Mouse (Mus musculus) G1E (cell line): Measurements from ENCODE around the gene Iqgap1.

ENCODE experiments used
- CTCF ChIP-seq: IDR thresholded peaks from 2 replicates; pipeline ENCODE4 v1.5.1; 2012; ENCODE audit warnings: low read depth, low read length, inconsistent platforms, mixed read lengths
- GATA1 ChIP-seq: IDR thresholded peaks from 2 replicates; pipeline ENCODE4 v1.6.1; 2012; ENCODE audit warnings: borderline replicate concordance, low read length, inconsistent platforms, mixed read lengths
- POLR2AphosphoS5 ChIP-seq: IDR thresholded peaks from 2 replicates; pipeline ENCODE4 v1.6.1; 2012; ENCODE audit warnings: low read depth, low read length, inconsistent platforms; ENCODE audit not compliant: insufficient replicate concordance
- TAL1 ChIP-seq: conservative IDR thresholded peaks from 2 replicates; pipeline ENCODE4 v1.6.1; 2012; ENCODE audit warnings: low read depth, low read length, inconsistent platforms, mixed read lengths

DNA sequence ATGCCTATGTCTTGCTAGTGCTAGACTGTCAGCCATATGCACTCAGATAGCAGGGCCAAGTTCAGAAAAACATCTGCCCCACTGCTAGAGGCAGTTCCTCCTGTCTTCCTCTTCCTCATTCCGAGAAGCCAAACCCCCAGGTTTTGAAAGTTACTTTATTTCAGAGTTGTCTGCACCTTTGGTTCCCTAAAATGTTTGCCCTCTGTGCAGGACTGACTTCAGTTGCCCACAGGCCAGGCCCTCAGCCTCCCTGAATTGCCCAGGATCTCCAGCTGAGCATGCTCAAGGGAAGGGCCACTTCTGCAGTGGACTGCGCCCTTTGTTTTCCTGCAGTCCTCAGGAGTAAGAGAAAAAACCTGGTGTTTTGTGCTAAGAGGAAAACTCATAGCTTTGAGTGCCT is 71.7 kb downstream of the Iqgap1 start:
- TF ChIP-seq CTCF: no peak
- TF ChIP-seq GATA1: no peak
- TF ChIP-seq TAL1: no peak
- TF ChIP-seq POLR2AphosphoS5: no peak
